ENCODE assay signal across 1 mouse cellular context in the genomic region with DNA sequence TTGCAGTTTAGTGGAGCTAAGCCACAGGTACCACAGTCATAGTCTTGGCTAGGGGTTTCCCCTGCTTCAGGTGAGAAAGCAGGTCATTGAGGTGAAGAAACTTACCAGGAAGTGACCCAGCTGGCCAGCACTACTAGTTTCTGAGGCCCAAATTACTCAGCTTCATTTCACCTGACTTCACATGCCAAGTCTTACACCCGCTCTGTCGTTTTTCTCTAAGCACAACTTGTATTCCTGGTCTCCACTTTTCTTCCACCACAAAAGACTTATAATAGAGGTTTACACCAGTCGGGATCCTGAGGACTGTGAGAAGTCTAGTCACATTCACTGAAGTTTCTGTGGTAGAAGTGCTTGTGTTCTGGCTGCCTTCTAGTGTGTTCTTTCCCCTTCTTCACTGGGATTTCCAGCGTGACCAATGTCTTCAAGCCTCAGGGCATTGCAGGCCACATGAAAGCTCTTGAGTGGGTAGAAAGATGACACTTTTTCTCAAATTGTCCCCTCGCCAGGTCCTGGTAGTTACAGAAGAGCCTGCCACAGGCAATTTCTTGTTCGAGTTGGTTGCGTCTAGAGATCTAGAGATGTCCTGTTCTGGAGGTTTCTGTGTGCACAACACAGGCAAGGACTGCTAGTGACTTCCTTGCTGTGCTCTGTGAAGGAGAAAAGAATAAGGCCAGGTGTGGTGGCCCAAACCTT.
TF ChIP-seq lines count a peak whose summit lies in the region.

No protein-coding gene starts in this region.

TF ChIP-seq in CH12.LX, 34 proteins besides CTCF, POLR2A, EP300 and RAD21 (continued from another document):
- 0 out of 2 replicates have a peak, but pooled peaks have one; percentile 6 for TF ChIP-seq CHD1 (IDR thresholded peaks at IDR 0.05; ENCODE audit: low read depth, low read length)
- peak; percentile 84 for TF ChIP-seq TCF12 (IDR thresholded peaks at IDR 0.05; ENCODE audit: low read depth, low read length)
- TF ChIP-seq HCFC1 (IDR thresholded peaks at IDR 0.05; ENCODE audit: low read depth, low read length), result no peak; the same call in 1 of the 2 replicates
- no peak for TF ChIP-seq POLR2AphosphoS2 (IDR thresholded peaks at IDR 0.05; ENCODE audit: low read depth, low read length)
- TF ChIP-seq CHD2 (IDR thresholded peaks at IDR 0.05; ENCODE audit: low read length), result peak; percentile 34; the same call in 1 of the 2 replicates
- 0 out of 2 replicates have a peak, but pooled peaks have one; percentile 33 for TF ChIP-seq TBP (conservative IDR thresholded peaks at IDR 0.05; ENCODE audit: low read depth, low read length)
- TF ChIP-seq MAFK (IDR thresholded peaks at IDR 0.05; ENCODE audit: insufficient replicate concordance, low read length), result no peak
- TF ChIP-seq E2F4 (IDR thresholded peaks at IDR 0.05; ENCODE audit: insufficient replicate concordance, low read depth, low read length), result no peak
- TF ChIP-seq NRF1 (IDR thresholded peaks at IDR 0.05; ENCODE audit: low read depth, low read length), result no peak
